Mouse (Mus musculus): Measurements from ENCODE around the gene Gbf1. TPM values are rescaled to one million over a fixed set of nuclear protein-coding genes. Genes with fewer than 3 reads are reported as not detected.
A peak's percentile ranks its signal among the peaks of the same experiment; 100 is the strongest.

Gene Gbf1
- total and polyA plus RNA-seq, 3 experiments = 8.6 to 26.1 (median 18.7) TPM

DNA sequence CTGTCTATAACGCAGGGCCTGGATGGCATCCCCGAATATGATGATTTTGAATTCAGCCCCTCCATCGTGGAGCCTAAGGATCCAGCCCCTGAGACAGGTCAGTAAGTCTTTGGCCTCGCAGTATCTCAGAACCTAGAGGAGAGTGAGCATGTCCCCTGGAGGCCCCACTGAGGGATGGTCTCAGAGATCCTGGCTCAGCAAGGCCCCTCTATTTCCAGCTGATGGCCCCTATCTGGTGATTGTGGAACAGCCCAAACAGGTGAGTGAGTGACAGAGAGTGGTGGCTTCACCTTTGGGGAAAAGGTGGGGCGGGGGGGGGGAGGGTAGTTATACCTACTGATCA is 153.9 kb downstream of the Gbf1 start:
- peaks cover 8 to 37% of the 10 kb centered on the region in 2 experiments for H3K4me1 ChIP-seq (ENCODE audit: control insufficient read depth in 1 of 2, insufficient read depth in 2 of 2)
- peak overlapping the region; percentile 60 for H3K27ac ChIP-seq (ENCODE audit: insufficient read depth, low read depth)
- peaks cover 46 to 53% of the 10 kb centered on the region in 2 experiments for H3K36me3 ChIP-seq (replicated peaks in 1 of 2; ENCODE audit: control insufficient read depth in 1 of 2, insufficient read depth in 1 of 2, low read length in 1 of 2)
- H3K79me2 ChIP-seq (replicated peaks; ENCODE audit: control insufficient read depth, extremely low read depth, insufficient read depth, poor library complexity, severe bottlenecking) = peaks cover 6% of the 10 kb centered on the region
- peak overlapping the region; percentile 91 for H3K4me2 ChIP-seq (ENCODE audit: insufficient read depth, low read depth, poor library complexity, severe bottlenecking)
- dilution Hi-C loops (cut with MboI; ENCODE audit: extremely low pct_ligation_motif_present, extremely low pct_unique_long_range_greater_than_20kb, low sequenced_read_pairs) (no loop called here), in situ Hi-C loops (cut with MboI; ENCODE audit: low pct_ligation_motif_present, low pct_unique_long_range_greater_than_20kb, low sequenced_read_pairs) (no loop called here)
- peak overlapping the region; percentile 85 for H3K9ac ChIP-seq (ENCODE audit: insufficient read depth, low read depth)
- DNase-seq (ENCODE audit: extremely low read depth) = no peak
- peak overlapping the region; percentile 84 to 96 (median 95) for H3K4me3 ChIP-seq (replicated peaks in 1 of 3; ENCODE audit: low read depth in 2 of 3, low read length in 2 of 3, poor library complexity in 1 of 3)
- H3K27me3 ChIP-seq (replicated peaks) = no peaks in the 10 kb centered on the region
- no peak for TF ChIP-seq EP300 (IDR thresholded peaks at IDR 0.05; ENCODE audit: low read length)
- no peak for TF ChIP-seq PAX5 (IDR thresholded peaks at IDR 0.05; ENCODE audit: low read length)
- TF ChIP-seq MXI1 (IDR thresholded peaks at IDR 0.05; ENCODE audit: low read depth, low read length) = no peak
- no peak for TF ChIP-seq BHLHE40 (IDR thresholded peaks at IDR 0.05; ENCODE audit: low read depth, low read length)
- TF ChIP-seq JUN (IDR thresholded peaks at IDR 0.05; ENCODE audit: insufficient read depth, low read depth, low read length) = no peak
- no peak for TF ChIP-seq SIN3A (IDR thresholded peaks at IDR 0.05; ENCODE audit: low read length)
- TF ChIP-seq JUND (conservative IDR thresholded peaks at IDR 0.05; ENCODE audit: low read depth, low read length) = no peak
- TF ChIP-seq RCOR1 (conservative IDR thresholded peaks at IDR 0.05; ENCODE audit: low read depth, low read length) = no peak
- no peak for TF ChIP-seq KAT2A (IDR thresholded peaks at IDR 0.05; ENCODE audit: insufficient replicate concordance, low read length)
- no peak for TF ChIP-seq POLR2AphosphoS2 (IDR thresholded peaks at IDR 0.05; ENCODE audit: low read depth, low read length)
- no peak for TF ChIP-seq MAX (IDR thresholded peaks at IDR 0.05; ENCODE audit: low read length)
- TF ChIP-seq E2F4 (IDR thresholded peaks at IDR 0.05; ENCODE audit: insufficient replicate concordance, low read depth, low read length) = no peak
- TF ChIP-seq ZC3H11A (IDR thresholded peaks at IDR 0.05; ENCODE audit: low read depth, low read length) = no peak
- no peaks in the 10 kb centered on the region for H3K9me3 ChIP-seq (replicated peaks; ENCODE audit: low read length)

GRCm38 (mm10) chr19:46306751-46307289 is 154.5 kb downstream of the Gbf1 start:
- H3K27me3 ChIP-seq (replicated peaks) = no peaks in the 10 kb centered on the region
- in situ Hi-C loops (cut with MboI; ENCODE audit: low pct_ligation_motif_present, low pct_unique_long_range_greater_than_20kb, low sequenced_read_pairs) (no loop called here), dilution Hi-C loops (cut with MboI; ENCODE audit: extremely low pct_ligation_motif_present, extremely low pct_unique_long_range_greater_than_20kb, low sequenced_read_pairs) (no loop called here)
- peaks cover 6% of the 10 kb centered on the region for H3K79me2 ChIP-seq (replicated peaks; ENCODE audit: control insufficient read depth, extremely low read depth, insufficient read depth, poor library complexity, severe bottlenecking)
- no peak overlapping the region for H3K27ac ChIP-seq (ENCODE audit: insufficient read depth, low read depth)
- H3K4me2 ChIP-seq (ENCODE audit: insufficient read depth, low read depth, poor library complexity, severe bottlenecking) = peak overlapping the region; percentile 91; the same call in 1 of the 2 replicates
- H3K36me3 ChIP-seq (replicated peaks in 1 of 2; ENCODE audit: control insufficient read depth in 1 of 2, insufficient read depth in 1 of 2, low read length in 1 of 2) = peaks cover 52 to 59% of the 10 kb centered on the region in 2 experiments
- H3K9me3 ChIP-seq (replicated peaks; ENCODE audit: low read length) = no peaks in the 10 kb centered on the region
- TF ChIP-seq EP300 (IDR thresholded peaks at IDR 0.05; ENCODE audit: low read length) (no peak), MAZ (IDR thresholded peaks at IDR 0.05; ENCODE audit: low read depth, low read length) (no peak), ZMIZ1 (IDR thresholded peaks at IDR 0.05; ENCODE audit: low read depth, low read length) (no peak), RAD21 (IDR thresholded peaks at IDR 0.05; ENCODE audit: low read depth, low read length) (no peak), E2F4 (IDR thresholded peaks at IDR 0.05; ENCODE audit: insufficient replicate concordance, low read depth, low read length) (no peak), POLR2AphosphoS2 (IDR thresholded peaks at IDR 0.05; ENCODE audit: low read depth, low read length) (no peak), HCFC1 (IDR thresholded peaks at IDR 0.05; ENCODE audit: low read depth, low read length) (no peak), UBTF (IDR thresholded peaks at IDR 0.05; ENCODE audit: low read depth, low read length) (no peak), MXI1 (IDR thresholded peaks at IDR 0.05; ENCODE audit: low read depth, low read length) (no peak), SMC3 (IDR thresholded peaks at IDR 0.05; ENCODE audit: low read depth, low read length) (no peak), GABPA (IDR thresholded peaks at IDR 0.05; ENCODE audit: insufficient replicate concordance, low read depth, low read length) (no peak), PAX5 (IDR thresholded peaks at IDR 0.05; ENCODE audit: low read length) (no peak), NRF1 (IDR thresholded peaks at IDR 0.05; ENCODE audit: low read depth, low read length) (no peak), TCF12 (IDR thresholded peaks at IDR 0.05; ENCODE audit: low read depth, low read length) (no peak), POLR2A (IDR thresholded peaks at IDR 0.05; ENCODE audit: low read depth, low read length) (no peak), USF1 (IDR thresholded peaks at IDR 0.05; ENCODE audit: low read depth, low read length) (no peak)
- peak overlapping the region in 2 of 3 experiments; percentile 22 to 96 for H3K4me3 ChIP-seq (replicated peaks in 1 of 3; ENCODE audit: low read depth in 2 of 3, low read length in 2 of 3, poor library complexity in 1 of 3)
- H3K9ac ChIP-seq (ENCODE audit: insufficient read depth, low read depth) = peak overlapping the region; percentile 4; the same call in 1 of the 2 replicates
- no peak for DNase-seq (ENCODE audit: extremely low read depth)
- peaks cover 8 to 36% of the 10 kb centered on the region in 2 experiments for H3K4me1 ChIP-seq (ENCODE audit: control insufficient read depth in 1 of 2, insufficient read depth in 2 of 2)
